Mouse (Mus musculus) spleen, postnatal 14 days (tissue): ENCODE data around the gene Lpp.

Experiments used
- DNase-seq, 2 experiments: peaks; one replicate each; pipeline ENCODE4 v3.0.0; 2021 to 2022; ENCODE audit warnings: low spot score in 2 of 2

Lpp gene

DNA sequence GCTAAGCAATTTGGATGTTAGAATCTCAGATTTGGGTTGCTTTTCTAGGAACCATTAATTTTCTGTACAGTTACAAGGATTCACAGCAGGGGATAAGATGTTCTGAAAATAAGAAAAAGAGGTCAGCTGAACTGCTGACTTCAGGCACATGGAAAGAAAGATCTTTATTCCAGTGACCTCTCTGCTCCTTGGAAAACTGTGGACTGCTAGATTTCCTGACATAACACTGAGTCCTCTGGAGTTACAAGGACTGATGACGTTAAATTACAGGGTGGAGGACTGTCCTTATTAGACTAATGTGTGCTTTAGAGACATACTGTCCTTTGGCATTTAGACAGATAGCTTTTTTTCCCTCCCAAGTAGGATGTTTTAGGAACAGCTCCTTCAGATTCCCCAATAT, 77.3 kb downstream of the Lpp start:
- no peak for DNase-seq

DNA sequence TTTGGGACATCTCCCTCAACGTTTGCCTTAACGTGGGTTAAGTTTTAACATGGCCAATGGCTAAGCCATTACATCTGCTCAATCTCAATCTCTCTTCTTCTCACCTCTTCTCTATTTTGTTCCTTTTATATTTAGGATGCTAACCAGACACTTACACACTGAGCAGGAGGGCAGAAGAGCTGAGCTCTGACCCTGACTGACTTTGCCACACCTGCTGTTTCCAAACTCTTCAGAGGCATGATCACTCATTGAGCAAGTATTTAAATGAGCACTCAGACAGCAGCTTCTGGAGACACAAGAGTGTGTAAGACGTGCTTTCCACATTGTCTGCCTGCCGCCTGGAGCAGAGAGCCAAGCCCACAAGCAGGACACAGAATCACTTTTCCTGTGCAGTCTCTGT, 77.7 kb downstream of the Lpp start:
- no peak for DNase-seq

DNA sequence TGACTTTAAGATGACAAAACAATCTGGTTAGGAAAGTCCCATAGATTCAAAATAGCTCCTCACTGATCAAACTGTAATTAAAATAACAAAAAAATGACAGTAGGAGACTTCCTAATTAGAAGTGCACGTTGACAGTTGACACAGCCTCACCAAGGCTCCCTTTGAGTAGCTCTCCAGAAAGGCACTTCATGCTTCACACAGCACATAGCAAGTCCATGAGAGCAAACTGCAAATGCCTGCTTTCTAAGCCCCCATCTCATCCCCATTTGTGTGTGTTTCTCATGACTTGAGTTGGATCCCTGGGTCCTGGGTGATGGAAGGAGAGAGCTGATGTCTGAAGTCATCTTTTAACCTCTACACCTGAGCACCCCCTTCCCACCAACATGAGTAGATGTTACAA, 78.5 kb downstream of the Lpp start:
- DNase-seq = no peak

DNA sequence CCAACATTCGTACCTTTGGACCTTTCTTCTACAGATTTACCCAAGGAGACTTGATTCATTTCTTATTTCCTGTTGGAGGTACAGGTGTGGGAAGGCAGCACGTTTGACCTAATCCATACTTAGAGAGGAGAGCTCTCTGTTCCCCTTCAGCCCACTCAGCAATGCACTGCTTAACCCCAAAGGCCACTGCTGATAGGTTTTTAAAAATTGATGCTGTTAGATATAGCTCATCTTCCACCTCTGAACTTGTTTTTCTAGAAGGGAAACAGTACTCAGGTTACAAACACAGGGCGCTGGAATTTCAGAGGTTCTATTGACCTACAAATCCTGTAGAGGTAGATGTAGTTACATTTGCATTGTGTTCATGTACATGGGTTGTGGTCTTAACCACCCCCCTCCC, 80.7 kb downstream of the Lpp start:
- no peak for DNase-seq

DNA sequence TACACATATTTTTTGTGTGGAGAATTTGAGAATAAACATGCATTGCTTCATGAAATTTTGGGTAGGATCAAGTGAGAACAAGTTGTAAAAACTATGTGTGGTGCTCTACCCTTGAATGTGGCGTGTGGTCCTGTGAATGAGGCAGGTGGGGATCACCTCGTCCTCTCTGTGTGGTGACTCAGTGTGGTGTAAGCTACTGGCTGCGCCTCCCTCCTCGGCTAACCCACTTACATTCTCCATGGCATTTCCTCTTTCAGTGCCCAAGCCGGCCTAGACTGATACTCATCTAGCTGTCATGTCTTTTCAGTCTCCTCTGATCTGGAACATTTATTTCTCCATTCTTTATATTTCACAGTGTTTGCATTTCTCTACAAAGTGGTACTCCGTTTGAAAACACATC, 81.5 kb downstream of the Lpp start:
- DNase-seq = no peak

DNA sequence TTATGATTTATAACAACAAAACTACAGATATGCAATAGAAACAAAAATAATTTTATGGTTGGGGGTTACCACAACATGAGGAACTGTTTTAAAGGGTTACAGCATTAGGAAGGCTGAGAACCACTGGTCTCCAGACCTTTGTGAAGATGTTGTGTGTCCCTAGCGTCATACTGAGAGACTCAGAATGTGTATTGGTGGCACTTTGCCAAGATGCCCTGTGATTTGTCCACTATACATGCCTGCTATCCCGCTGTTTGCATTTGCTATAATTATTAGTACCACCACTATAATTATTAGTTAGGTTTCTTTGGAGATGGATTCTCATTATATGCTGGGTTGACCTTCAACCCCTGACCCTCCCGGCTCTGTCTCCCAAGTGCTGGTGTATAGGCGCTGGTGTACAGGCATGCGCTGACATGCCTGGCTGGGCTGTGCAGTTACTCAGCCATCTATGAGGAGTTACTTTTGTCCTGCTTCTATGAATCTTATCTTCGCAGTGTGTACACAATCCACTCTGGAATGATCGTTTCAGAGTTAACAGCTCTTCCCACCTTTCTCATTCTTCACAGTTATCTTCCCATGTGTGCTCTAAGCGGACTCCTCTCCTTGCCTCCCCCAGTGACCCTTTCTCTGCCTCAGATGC, 82.1 kb downstream of the Lpp start:
- DNase-seq = no peak

DNA sequence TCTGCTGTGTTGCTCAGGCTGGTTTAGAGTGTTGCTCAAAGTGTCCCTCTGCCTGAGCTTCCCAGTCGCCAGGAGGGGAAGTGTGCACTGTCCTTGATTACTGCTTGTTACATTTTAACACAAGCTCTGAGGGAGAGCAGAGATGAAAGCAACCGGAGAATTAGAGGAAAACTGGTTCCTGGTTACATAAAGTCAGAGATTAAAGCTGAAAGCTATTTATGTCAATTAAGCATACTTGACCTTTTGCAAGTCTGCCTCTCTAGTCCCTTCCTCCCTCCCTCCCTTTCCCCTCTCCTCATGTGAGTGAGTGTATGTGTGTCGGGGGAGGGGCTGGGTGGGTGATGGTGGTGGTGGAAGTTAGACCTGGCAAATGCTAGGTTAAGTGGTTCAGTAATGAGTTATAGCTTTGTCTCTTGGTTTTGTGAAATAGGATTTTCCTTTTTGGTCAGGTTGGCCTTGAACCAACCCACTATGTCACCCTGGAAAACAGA, 83.6 kb downstream of the Lpp start:
- no peak for DNase-seq

DNA sequence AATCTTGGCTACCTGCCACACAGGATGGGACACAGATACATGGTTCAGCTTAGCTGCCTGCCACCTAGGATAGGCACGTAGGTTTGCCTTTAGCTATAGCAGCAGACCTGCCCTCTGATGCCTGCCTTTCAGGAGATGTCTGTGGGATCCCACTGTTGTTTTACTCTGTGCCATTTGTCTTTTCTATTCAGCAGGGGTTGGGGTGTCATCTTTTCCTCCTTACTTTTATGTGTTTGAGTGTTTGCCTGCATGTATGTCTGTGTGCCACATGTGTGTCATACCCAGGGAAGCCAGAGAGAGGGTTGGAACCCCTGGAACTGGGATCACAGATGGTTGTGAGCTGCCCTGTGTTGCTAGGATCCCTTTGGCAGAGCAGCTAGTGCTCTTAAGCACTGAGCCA, 84.7 kb downstream of the Lpp start:
- DNase-seq = no peak

DNA sequence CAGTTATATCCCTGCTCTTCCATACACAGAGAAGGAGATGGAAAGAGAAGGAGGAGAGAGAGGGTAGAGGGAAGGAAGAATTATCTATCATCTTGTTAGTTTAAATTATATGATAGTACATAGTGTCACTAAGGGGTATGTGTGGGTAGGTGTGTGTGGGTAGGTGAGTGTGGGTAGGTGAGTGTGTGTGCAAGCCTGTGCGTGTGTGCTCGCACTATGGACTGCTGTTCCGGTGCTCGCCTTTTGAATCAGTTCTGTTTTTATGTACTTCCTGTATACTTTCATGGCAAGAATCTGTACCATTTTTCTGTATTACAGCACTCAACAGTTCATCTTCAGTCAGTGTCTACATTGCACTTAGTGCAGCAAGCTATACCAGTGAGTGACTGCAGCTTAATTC, 85.5 kb downstream of the Lpp start:
- no peak for DNase-seq

DNA sequence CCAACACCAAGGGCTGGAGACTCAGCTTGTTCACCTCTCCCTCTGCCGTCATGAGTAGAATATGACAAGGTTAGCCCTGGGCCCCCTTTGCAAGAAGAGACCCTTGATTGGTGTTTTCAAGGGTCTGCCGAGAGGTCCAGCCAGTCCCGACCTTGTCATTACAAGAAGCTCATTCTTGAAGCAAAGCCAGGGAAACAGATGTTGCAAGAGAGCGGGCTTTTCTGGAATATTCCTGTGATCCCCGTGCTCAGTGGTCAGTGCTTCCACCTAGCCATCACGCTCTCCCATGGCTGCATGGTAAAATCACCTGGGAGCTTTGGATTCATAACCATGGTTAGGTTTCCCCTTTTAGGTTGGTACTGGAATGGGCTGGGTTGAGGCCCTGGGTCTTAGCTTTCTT, 89.3 kb downstream of the Lpp start:
- DNase-seq = no peak

DNA sequence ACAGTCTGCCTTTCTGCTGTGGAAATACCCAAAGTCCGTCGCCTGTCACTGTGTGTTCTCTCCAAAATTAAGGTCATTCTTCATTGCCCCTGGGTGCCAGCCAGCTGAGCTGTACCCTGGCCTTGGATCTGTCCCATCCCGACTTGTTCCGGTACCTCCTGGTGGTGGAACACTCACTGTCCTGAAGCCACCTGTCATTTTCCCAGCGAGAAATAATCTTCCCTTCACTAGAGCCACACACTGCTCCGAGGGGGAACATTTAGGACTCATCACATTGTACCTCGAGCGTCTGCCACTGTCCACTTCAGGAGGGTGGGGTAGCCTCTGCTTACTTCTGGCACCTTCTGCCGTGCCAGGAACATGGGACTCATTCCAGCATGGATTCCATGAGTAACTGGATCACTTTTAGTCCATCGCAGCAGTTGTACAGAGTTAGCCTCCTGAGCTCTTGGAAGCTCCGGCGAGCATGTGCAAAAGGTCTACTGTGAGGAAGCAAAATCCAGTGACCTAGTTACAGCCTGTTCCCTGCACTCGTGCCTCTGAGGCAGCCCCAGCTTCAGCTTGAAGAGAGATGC, 90.3 kb downstream of the Lpp start:
- DNase-seq = no peak

DNA sequence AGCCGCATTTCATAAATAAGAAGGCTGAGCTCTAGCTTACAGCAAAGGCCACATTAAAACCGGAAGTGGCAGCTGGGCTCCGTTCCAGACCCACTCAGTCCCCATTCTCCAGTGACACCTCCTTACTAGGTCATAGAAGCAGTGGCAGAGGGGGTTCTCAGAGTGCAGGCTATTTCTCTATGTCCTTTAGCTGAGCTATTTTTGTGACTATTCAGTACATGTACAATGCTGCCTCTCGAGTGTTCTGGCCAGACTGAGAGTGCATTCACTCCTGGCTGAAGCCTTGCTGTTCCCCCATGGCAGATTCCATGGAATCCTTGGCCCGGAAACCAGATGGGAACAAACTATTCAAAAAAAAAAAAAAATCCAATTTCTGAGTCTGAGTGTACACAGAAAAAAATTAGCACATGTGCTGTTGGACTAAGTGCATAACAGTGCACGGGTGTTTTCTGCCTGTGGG, 94.5 kb downstream of the Lpp start:
- peak in 1 of 2 experiments; percentile 10 for DNase-seq

DNA sequence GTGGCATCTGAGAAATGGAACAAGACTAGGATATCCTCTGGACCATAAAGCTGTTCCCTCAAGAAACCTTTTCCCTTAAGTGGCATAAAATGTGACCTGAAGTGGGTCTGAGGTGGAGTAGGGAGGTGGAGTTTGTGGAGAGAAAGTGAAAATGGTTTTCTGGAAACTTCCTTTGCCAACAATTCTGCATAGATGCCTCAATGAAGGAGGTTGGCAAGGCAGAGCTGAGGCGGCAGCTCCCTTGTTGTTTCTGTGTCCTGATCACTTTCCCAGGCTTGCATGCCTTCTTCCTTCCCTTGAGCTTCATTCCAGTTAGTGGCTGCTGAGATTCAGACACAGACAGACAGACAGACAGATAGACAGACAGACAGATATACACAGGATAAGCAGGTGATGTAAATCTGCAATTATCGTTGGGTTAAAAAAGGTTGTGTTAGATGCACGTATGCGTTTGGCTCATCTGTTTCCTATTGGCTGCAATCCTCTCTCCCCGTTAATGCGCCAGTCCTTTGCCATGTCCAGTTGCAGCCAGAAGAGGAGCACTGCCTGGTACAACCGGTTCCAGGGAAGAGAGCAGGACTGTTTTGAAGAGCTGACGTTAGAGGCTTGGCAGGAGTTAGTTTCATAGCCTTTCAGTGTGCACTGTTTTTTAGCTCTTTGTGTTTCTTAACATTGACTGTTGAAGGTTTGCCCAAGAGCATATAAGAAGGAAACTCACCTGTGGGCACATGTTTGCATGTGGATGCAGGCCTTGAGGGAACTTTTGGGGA, 96.4 kb downstream of the Lpp start:
- no peak for DNase-seq

DNA sequence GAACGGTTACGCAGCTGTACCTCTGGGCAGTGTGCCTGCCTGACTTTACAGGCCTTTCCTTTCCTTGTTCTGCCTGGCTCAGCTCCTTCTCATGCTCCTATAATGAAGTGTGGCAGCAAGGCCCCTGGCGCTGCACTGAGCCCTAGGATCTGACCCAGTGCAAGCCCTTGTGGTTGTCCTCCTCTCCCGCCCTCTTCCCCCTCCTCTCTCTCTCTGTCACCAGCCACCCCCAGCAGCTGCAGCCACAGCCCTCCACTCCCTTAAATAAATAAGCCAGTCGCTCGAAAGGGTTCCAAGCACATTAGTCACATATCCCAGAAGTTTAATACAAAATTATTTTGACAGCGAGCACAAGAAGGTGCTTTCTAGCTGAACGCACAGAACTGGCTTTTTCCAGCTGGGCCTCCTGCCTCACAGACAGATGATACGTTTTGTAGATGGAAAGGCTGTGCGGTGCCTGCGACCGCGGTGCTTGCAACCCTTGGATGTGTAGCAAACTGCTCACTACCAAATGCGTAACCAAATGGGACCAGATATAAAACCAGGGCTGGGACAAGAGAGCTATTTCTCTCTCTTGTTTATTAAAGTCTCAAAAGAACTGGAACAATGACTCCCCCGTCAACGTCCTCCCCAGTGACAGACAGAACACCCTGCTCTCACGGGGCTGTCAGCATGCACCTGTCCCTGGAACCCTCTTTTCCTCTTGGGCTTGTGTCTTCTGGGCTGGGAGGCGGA, 97.6 kb downstream of the Lpp start:
- DNase-seq = no peak

DNA sequence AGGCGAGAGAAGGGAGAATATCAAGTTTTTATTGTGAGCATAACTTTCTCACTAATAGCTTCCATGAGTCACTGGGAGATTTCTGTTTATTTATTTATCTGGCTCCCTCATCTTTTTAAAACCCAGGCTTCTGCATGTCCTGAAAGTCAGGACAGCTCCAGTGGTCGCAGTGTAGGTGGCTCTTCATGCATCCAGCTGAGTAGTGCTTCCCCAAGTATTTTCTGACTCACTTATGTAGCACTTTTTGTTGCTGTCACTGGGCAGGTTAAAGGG, 98.1 kb downstream of the Lpp start:
- DNase-seq = no peak

DNA sequence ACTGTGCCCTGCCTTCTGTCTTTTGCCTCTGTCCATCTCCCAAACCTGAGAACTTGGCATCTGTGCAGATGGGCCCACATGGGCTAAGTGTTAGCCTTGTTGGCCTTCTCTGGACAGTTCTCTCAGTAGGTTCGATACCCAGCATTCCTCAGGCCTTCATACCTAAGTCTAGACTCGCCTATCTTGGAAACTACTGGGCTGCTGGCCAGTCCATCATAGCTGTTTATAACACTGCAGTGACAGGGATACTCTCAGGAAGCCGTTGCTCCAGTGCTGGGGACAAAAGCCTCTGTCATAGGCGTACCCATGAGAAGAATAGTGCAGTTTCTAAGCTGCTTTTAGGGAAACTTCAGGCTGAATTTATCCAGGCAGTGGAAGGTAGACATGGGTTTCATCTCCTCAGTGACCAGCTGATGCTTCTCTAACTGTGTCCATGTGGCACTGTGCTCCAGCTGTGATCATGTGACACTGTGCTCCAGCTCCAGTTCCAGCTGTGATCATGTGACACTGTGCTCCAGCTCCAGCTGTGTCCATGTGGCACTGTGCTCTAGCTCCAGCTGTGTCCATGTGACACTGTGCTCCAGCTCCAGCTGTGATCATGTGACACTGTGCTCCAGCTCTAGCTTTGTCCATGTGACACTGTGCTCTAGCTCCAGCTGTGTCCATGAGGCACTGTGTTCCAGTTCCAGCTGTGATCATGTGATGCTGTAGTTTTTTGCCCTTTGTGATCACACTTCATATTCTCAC, 99.1 kb downstream of the Lpp start:
- DNase-seq = no peak

DNA sequence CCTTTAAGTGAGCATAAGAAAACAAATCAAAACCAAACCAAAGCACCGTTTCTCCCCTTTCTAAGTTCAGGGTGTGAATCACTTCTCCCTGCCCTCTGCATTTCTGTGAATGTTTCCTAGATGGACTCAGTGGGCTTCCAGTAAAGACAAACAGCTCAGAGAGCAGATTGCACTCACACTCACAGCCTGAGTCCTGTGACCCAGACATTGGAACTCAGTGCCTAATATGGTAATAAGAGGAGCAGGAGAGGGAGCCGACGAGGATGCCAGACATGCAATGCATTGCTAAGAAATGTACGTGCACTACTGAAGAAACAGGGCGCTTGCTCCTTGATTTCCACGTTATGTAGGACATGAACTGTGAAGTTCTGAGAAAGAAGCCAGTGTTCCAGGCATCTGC, 101.2 kb downstream of the Lpp start:
- DNase-seq = no peak

DNA sequence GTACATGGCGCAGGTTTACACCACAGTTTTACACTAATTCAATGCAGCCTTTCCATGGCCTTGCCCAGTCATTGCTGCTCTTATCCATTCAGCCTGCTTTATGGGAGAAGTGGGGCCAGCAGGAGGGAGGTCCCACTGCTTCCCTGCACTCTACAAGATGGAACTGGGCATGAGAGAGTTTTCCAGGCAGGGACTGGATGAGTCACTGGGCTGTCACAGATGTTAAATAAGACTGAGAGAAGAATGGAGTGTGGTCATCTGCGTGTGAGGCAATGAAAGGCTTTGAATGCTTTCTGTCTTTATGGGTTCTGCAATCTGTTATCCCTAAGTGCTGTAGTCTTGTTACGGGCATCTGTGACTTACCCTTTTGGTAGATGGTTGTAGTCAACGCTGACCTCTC, 102.2 kb downstream of the Lpp start:
- DNase-seq = no peak

DNA sequence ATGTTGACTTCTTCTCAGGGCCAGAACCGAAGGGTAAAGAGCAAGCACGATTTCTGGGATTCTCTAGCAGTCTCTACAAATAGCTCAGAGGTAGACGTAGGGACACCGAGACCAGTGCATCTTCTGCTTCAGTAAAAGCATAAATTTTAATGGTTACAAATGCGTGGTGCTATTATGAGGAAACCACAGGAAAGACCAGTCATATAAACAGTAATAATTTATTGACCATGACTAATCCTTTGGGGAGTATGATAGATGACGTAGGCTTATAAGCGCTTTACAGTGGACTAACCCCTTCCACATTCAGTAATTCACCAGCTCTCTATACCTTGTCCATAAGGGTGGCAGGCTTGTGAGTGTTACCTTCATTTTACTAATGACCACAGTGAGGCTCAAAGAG, 103.3 kb downstream of the Lpp start:
- DNase-seq = no peak

DNA sequence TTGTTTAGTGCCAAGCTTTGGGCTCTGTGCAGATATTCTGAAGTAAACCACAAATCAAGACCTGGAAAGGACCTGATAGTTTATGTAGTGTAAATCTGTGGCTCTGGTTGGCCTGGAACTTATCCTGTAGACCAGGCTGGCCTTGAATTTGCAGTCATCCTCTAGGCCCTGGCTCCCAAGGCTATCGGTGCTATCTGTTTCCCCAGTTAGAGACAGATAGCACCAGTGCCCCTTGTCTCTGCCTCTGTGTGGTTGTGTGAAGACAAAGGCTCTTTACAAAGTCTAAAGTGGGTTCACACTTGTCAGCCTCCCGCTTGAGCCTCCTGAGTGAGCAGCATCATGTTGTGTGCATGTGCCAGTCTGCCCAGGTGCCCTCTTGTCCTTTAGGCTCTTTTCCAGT, 104.1 kb downstream of the Lpp start:
- DNase-seq = no peak

DNA sequence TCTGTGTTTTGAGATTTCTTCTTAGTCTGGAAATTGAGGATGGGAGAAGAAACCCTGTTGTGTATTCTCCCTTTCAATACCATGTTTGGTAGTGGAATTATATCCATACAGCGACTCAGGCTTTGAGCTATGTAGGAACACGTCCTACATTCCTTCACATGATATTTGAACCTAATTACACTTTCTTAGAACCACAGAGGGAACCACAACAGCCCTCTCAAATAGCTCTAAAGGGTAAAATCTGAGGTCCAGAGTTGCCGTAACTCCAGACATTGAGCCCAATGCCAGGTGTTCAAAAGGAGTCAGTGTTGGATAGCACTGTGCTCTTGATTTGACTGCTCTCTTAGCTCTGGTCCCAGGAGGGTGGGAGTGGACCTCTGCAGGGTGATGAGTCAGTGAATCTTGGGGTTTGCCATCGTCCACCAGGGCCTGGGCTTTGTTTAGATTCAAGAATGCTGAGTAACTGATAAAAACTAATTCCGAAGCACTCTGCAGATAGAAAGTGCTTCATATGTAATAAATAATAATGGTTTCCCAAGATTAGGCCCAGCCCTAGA, 104.9 kb downstream of the Lpp start:
- DNase-seq = no peak

DNA sequence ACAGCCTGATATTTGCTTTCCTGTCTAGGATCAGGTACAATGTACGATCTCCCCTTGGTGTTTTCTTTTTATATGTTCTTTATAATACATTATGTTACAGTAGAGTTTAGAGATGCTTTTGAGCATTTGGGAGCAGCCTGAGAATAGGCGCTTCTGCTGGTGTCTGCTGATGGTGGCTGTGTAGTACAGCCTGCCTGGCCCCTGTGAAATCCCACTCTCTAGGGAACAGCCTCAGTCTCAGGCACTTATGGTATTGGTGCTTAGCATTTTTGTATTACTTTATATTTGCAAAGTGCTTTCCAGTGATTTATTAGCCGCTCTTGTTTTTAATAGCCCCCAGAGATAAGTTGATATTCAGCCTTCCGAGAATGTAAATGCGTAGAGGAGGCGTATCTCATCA, 107.9 kb downstream of the Lpp start:
- no peak for DNase-seq
